Mouse (Mus musculus) liver, postnatal 0 days (tissue): ENCODE measurements around the gene Sgpp1.

Experiments used
- CTCF ChIP-seq: sonication (generic); IDR thresholded peaks from 2 replicates; pipeline ENCODE4 v1.5.1; 2016; ENCODE audit warnings: antibody characterized with exemption, low read depth
- EP300 ChIP-seq: IDR thresholded peaks from 2 replicates; pipeline ENCODE4 v1.6.1; 2016; ENCODE audit warnings: antibody characterized with exemption, low read depth, mild to moderate bottlenecking

- TF ChIP-seq CTCF: no peak
- peak; percentile 73 for TF ChIP-seq EP300
Observed at GRCm38 (mm10) chr12:75723839-75724463, 11.6 kb downstream of the Sgpp1 start.
